Mouse (Mus musculus) midbrain, postnatal 0 days (tissue): Measurements from ENCODE around the gene Kmo. TPM values are rescaled to one million over a fixed set of nuclear protein-coding genes. Genes with fewer than 3 reads are reported as not detected.

Source experiments
- ATAC-seq: fragments of 200-750 bp; cut with Nextera tagmentation; 2 replicates; pipeline ENCODE4 v1.8.0; 2017; ENCODE audit warnings: moderate number of reproducible peaks, mild to moderate bottlenecking, moderate TSS enrichment, moderate library complexity; ENCODE audit not compliant: low FRiP score
- DNase-seq: peaks from one replicate; pipeline ENCODE4 v3.0.0-alpha.2; 2015; ENCODE audit warnings: low spot score
- H3K27ac ChIP-seq: fragments of 300-500 bp; sonication (generic); 2 replicates; pipeline ENCODE4 v1.5.1; 2014; ENCODE audit warnings: low read depth, mild to moderate bottlenecking, low read length, mixed read lengths
- H3K27me3 ChIP-seq: fragments of 300-500 bp; sonication (generic); 2 replicates; pipeline ENCODE4 v1.6.1; 2014; ENCODE audit warnings: low read length, control low read depth, mixed read lengths; ENCODE audit not compliant: insufficient read depth
- H3K36me3 ChIP-seq: fragments of 300-500 bp; sonication (generic); 2 replicates; pipeline ENCODE4 v1.6.1; 2014; ENCODE audit warnings: low read length, control low read depth, mixed read lengths; ENCODE audit not compliant: insufficient read depth
- H3K4me1 ChIP-seq: fragments of 300-500 bp; sonication (generic); 2 replicates; pipeline ENCODE4 v1.6.1; 2014; ENCODE audit warnings: mild to moderate bottlenecking, control low read depth, antibody characterized with exemption, low read length, mixed read lengths; ENCODE audit not compliant: insufficient read depth
- H3K4me2 ChIP-seq: fragments of 300-500 bp; sonication (generic); 2 replicates; pipeline ENCODE4 v1.6.1; 2014; ENCODE audit warnings: low read depth, mild to moderate bottlenecking, low read length, mixed read lengths; ENCODE audit not compliant: poor library complexity, severe bottlenecking
- H3K4me3 ChIP-seq: fragments of 300-500 bp; sonication (generic); 2 replicates; pipeline ENCODE4 v1.5.1; 2014; ENCODE audit warnings: low read depth, mild to moderate bottlenecking, low read length, moderate library complexity
- H3K9ac ChIP-seq: fragments of 300-500 bp; sonication (generic); replicated peaks from 2 replicates; pipeline ENCODE4 v1.6.1; 2014; ENCODE audit warnings: mild to moderate bottlenecking, low read length, moderate library complexity, mixed read lengths; ENCODE audit not compliant: poor library complexity, severe bottlenecking
- H3K9me3 ChIP-seq: fragments of 300-500 bp; sonication (generic); 2 replicates; pipeline ENCODE4 v1.6.1; 2016; ENCODE audit warnings: low read length, control low read depth
- CTCF ChIP-seq: IDR thresholded peaks from 2 replicates; pipeline ENCODE4 v1.5.1; 2016; ENCODE audit warnings: antibody characterized with exemption, mild to moderate bottlenecking
- WGBS: fragments of 180-500 bp; shearing (Covaris S2); extraction: QIAGEN DNeasy Blood & Tissue Kit; methylation state at CpG from one replicate; pipeline ENCODE4 v1.1.7; 2014; 5-methylcytosine and 5-hydroxymethylcytosine counted together
- polyA plus RNA-seq: library from polyadenylated mRNA; unstranded; fragments of >200 nt; fragmentation: Nextera tagmentation; extraction: Ambion mirVana; gene quantifications from 2 replicates; pipeline ENCODE4 v1.2.1, GENCODE M21; 2015
- total RNA-seq: library from RNA; depleted of rRNA; stranded (reverse); fragments of >200 nt; gene quantifications from 2 replicates; pipeline ENCODE4 v1.2.3, GENCODE M21; 2014

Gene Kmo
- total and polyA plus RNA-seq, 2 experiments from 2014 or later = not detected

GRCm38 (mm10) chr1:175585267-175585666 lies 34.9 kb upstream of the Kmo start:
- no peaks in the 10 kb centered on the region for H3K4me1 ChIP-seq
- H3K9me3 ChIP-seq = no peaks in the 10 kb centered on the region
- ATAC-seq (no peak), DNase-seq (no peak)
- H3K27ac ChIP-seq = no peak overlapping the region
- 81% methylated on average over 2 of the region's 2 CpGs for whole genome bisulfite sequencing
- TF ChIP-seq CTCF = no peak
- H3K9ac ChIP-seq = no peak overlapping the region
- no peaks in the 10 kb centered on the region for H3K27me3 ChIP-seq
- H3K4me3 ChIP-seq = no peak overlapping the region
- H3K4me2 ChIP-seq = no peak overlapping the region
- H3K36me3 ChIP-seq = no peaks in the 10 kb centered on the region

- ATAC-seq (no peak), DNase-seq (no peak)
- Histone ChIP-seq H3K36me3 (no peaks in the 10 kb centered on the region), H3K9me3 (no peaks in the 10 kb centered on the region), H3K27ac (no peak overlapping the region), H3K4me1 (no peaks in the 10 kb centered on the region), H3K4me3 (no peak overlapping the region), H3K27me3 (no peaks in the 10 kb centered on the region), H3K9ac (no peak overlapping the region), H3K4me2 (no peak overlapping the region)
- no peak for TF ChIP-seq CTCF
- WGBS = 90% methylated on average over 5 of the region's 5 CpGs
These were observed 33.5 kb upstream of the Kmo start for GRCm38 (mm10) chr1:175586656-175587055.

GRCm38 (mm10) chr1:175592832-175593231 lies 27.3 kb upstream of the Kmo start:
- no peak overlapping the region for H3K4me3 ChIP-seq
- no peaks in the 10 kb centered on the region for H3K9me3 ChIP-seq
- H3K27ac ChIP-seq = no peak overlapping the region
- WGBS = 100% methylated on average over 1 of the region's 1 CpGs
- no peaks in the 10 kb centered on the region for H3K4me1 ChIP-seq
- H3K36me3 ChIP-seq = no peaks in the 10 kb centered on the region
- H3K9ac ChIP-seq = no peak overlapping the region
- H3K27me3 ChIP-seq = no peaks in the 10 kb centered on the region
- DNase-seq = no peak
- H3K4me2 ChIP-seq = no peak overlapping the region
- no peak for TF ChIP-seq CTCF
- no peak for ATAC-seq

GRCm38 (mm10) chr1:175602231-175602630 lies 17.9 kb upstream of the Kmo start:
- Histone ChIP-seq H3K4me2 (no peak overlapping the region), H3K9me3 (no peaks in the 10 kb centered on the region), H3K4me3 (no peak overlapping the region), H3K27me3 (no peaks in the 10 kb centered on the region), H3K27ac (no peak overlapping the region), H3K4me1 (no peaks in the 10 kb centered on the region), H3K36me3 (peaks cover 29% of the 10 kb centered on the region), H3K9ac (no peak overlapping the region)
- 95% methylated on average over 11 of the region's 11 CpGs for WGBS
- ATAC-seq (no peak), DNase-seq (no peak)
- no peak for TF ChIP-seq CTCF

GRCm38 (mm10) chr1:175603390-175603789 lies 16.8 kb upstream of the Kmo start:
- ATAC-seq = no peak
- Histone ChIP-seq H3K4me3 (no peak overlapping the region), H3K36me3 (peaks cover 38% of the 10 kb centered on the region), H3K4me1 (no peaks in the 10 kb centered on the region), H3K27ac (no peak overlapping the region), H3K4me2 (no peak overlapping the region), H3K27me3 (no peaks in the 10 kb centered on the region), H3K9ac (no peak overlapping the region), H3K9me3 (no peaks in the 10 kb centered on the region)
- DNase-seq = peak; percentile 65
- peak; percentile 82 for TF ChIP-seq CTCF
- 62% methylated on average over 6 of the region's 6 CpGs for WGBS

GRCm38 (mm10) chr1:175607308-175607707 lies 12.9 kb upstream of the Kmo start:
- Histone ChIP-seq H3K27me3 (no peaks in the 10 kb centered on the region), H3K4me1 (no peaks in the 10 kb centered on the region), H3K9me3 (no peaks in the 10 kb centered on the region), H3K36me3 (peaks cover 49% of the 10 kb centered on the region), H3K27ac (no peak overlapping the region), H3K9ac (no peak overlapping the region), H3K4me3 (no peak overlapping the region), H3K4me2 (no peak overlapping the region)
- no peak for DNase-seq
- no peak for ATAC-seq
- WGBS = 94% methylated on average over 6 of the region's 6 CpGs
- TF ChIP-seq CTCF = no peak
